ENCODE assay signal across 9 mouse cellular contexts in the genomic region with DNA sequence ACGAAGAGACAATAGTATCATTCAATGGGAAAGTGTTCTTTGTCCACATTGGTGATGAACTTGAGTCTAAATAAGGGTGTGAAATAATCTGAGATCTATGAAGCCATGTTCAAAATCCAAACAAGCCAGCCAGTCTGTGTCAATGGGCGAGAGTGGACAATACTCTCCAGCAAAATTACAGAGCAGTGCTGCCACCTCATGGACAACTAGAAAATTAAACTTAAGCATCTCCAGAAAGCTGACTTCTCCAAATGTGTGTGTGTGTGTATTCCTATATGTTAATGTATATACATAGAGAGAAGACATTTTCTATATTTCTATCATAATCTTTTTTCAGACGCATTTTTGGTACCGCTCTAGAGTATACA. TPM values are rescaled to one million over a fixed set of nuclear protein-coding genes. Genes with fewer than 3 reads are reported as not detected.
A peak's percentile ranks its signal among the peaks of the same experiment; 100 is the strongest.
DNase-seq lines count a peak whose midpoint lies in the region; ATAC-seq and TF ChIP-seq lines count a peak whose summit lies in the region.
"Had no signal": no experiment of that assay in that cellular context is flagged by ENCODE, and none has a peak within 500 bp of the region (broad histone marks: within the 10 kb centered on the region; RNA-seq: fewer than 3 reads in every experiment).

No protein-coding gene starts in this region.

- intact Hi-C loops in heart, adult 2 months (cut with DNase I) = loop anchor here (1.0 to 5.0 kb wide), 2 partner anchors 92 to 974 kb away; no protein-coding TSS in a partner anchor
- intact Hi-C loops in heart, postnatal 36 days (cut with DNase I) = loop anchor here (5.0 kb wide), 1 partner anchor 974 kb away; no protein-coding TSS in a partner anchor

- no peaks in the 10 kb centered on the region for H3K79me2 ChIP-seq in heart, adult 2 months (replicated peaks; ENCODE audit: control insufficient read depth, insufficient read depth, low read length)

- no peak overlapping the region for H3K9ac ChIP-seq in heart, adult 2 months (ENCODE audit: low read depth, low read length)
- H3K9ac ChIP-seq in heart, embryonic 12.5 days = no peak overlapping the region
- H3K9ac ChIP-seq: liver, embryonic 15.5 days had no signal

- 0 out of 2 replicates have a peak, but pooled peaks have one; percentile 10 for TF ChIP-seq EP300 in heart, adult 2 months (IDR thresholded peaks at IDR 0.05; ENCODE audit: insufficient read depth, low read depth, low read length)

- H3K4me1 ChIP-seq in heart, adult 2 months (ENCODE audit: control insufficient read depth, insufficient read depth, low read length) = no peaks in the 10 kb centered on the region
- no peaks in the 10 kb centered on the region for H3K4me1 ChIP-seq in heart, embryonic 12.5 days (replicated peaks)
- H3K4me1 ChIP-seq: liver, embryonic 15.5 days had no signal

- H3K36me3 ChIP-seq in heart, adult 2 months (ENCODE audit: control insufficient read depth, insufficient read depth, low read length) = no peaks in the 10 kb centered on the region
- no peaks in the 10 kb centered on the region for H3K36me3 ChIP-seq in heart, embryonic 12.5 days
- H3K36me3 ChIP-seq: liver, embryonic 15.5 days had no signal

- no peak for ATAC-seq in heart, embryonic 12.5 days (ENCODE audit: insufficient number of reproducible peaks, low FRiP score)

- no peak overlapping the region for H3K4me2 ChIP-seq in heart, embryonic 12.5 days
- H3K4me2 ChIP-seq: liver, embryonic 15.5 days had no signal

- H3K9me3 ChIP-seq in heart, embryonic 12.5 days (replicated peaks) = no peaks in the 10 kb centered on the region
- H3K9me3 ChIP-seq: liver, embryonic 15.5 days had no signal

- TF ChIP-seq CTCF in heart, adult 2 months (IDR thresholded peaks at IDR 0.05) = peak; percentile 81

- no peaks in the 10 kb centered on the region for H3K27me3 ChIP-seq in heart, adult 2 months (ENCODE audit: control insufficient read depth, insufficient read depth, low read length)
- H3K27me3 ChIP-seq in heart, embryonic 12.5 days (replicated peaks) = no peaks in the 10 kb centered on the region
- H3K27me3 ChIP-seq: liver, embryonic 15.5 days had no signal

- WGBS in heart, adult 2 months = 28% methylated on average over 4 of the region's 4 CpGs
- 28% methylated on average over 4 of the region's 4 CpGs for WGBS in heart, embryonic 12.5 days

- H3K27ac ChIP-seq in heart, adult 2 months = no peak overlapping the region
- H3K27ac ChIP-seq in heart, embryonic 12.5 days (ENCODE audit: poor library complexity, severe bottlenecking) = no peak overlapping the region
- H3K27ac ChIP-seq: liver, embryonic 15.5 days had no signal

- peak; percentile 41 for DNase-seq in heart, adult 2 months
- DNase-seq in T-cell, adult 2 months (ENCODE audit: low spot score) = peak; percentile 32
- peak; percentile 89 for DNase-seq in embryo, embryonic 10 days (ENCODE audit: low spot score)
- DNase-seq in heart, postnatal 36 days = peak; percentile 54 to 69
- peak; percentile 65 to 76 for DNase-seq in kidney, postnatal 4 days
- peak; percentile 69 for DNase-seq in mesoderm, embryonic 11.5 days (ENCODE audit: low read depth, low spot score)
- DNase-seq in skeletal muscle tissue, adult 2 months (ENCODE audit: low read depth, low spot score) = peak; percentile 26

- TF ChIP-seq POLR2A in heart, adult 2 months (IDR thresholded peaks at IDR 0.05; ENCODE audit: insufficient read depth, low read depth, low read length) = no peak

- no peak overlapping the region for H3K4me3 ChIP-seq in heart, adult 2 months
- H3K4me3 ChIP-seq in heart, embryonic 12.5 days = no peak overlapping the region
- H3K4me3 ChIP-seq: liver, embryonic 15.5 days had no signal

RNA-seq across cellular contexts. Expression of a gene that starts 33.6 kb away (rescaled TPM):
- total RNA-seq in heart, adult 2 months (2021) = 10 to 100 TPM; 22.4 to 24.7 TPM
- 12.5 and 14.7 TPM in 2 replicates for polyA plus RNA-seq in heart, adult 2 months (2012; rRNA removed)
- 13.0 and 18.6 TPM in 2 replicates for polyA plus RNA-seq in heart, embryonic 12.5 days (2016; fragmentation: Nextera tagmentation; extraction: Ambion mirVana)
- total RNA-seq in heart, postnatal 36 days (2021) = 10 to 100 TPM; 25.2 to 28.1 TPM

Comparison
In these comparisons a context has a peak if more than half of its experiments do, and no peak if none do; other contexts are left out.
1. DNase-seq: peak in every context shown above with its lines; median percentile 89 in embryo, embryonic 10 days; 70 in kidney, postnatal 4 days; 69 in mesoderm, embryonic 11.5 days; 62 in heart, postnatal 36 days; 41 in heart, adult 2 months; 32 in T-cell, adult 2 months; 26 in skeletal muscle tissue, adult 2 months.